9 mouse cellular contexts compared by ENCODE assay signal in genomic region chr4:68950556-68950955, GRCm38 (mm10). TPM values are rescaled to one million over a fixed set of nuclear protein-coding genes. Genes with fewer than 3 reads are reported as not detected.
DNase-seq lines count a peak whose midpoint lies in the region; ATAC-seq and TF ChIP-seq lines count a peak whose summit lies in the region.
"Had no signal": no experiment of that assay in that cellular context is flagged by ENCODE, and none has a peak within 500 bp of the region (broad histone marks: within the 10 kb centered on the region; RNA-seq: fewer than 3 reads in every experiment).

No protein-coding gene starts in this region.

- H3K4me2 ChIP-seq in liver, postnatal 0 days (ENCODE audit: low read depth, low read length): no peak overlapping the region
- H3K4me2 ChIP-seq: heart, embryonic 13.5 days had no signal

- TF ChIP-seq POLR2A in cerebellum, adult 2 months (IDR thresholded peaks at IDR 0.05; ENCODE audit: borderline replicate concordance, insufficient read depth, low read length): no peak

- no peaks in the 10 kb centered on the region for H3K36me3 ChIP-seq in liver, postnatal 0 days (replicated peaks; ENCODE audit: insufficient read depth, low read length)
- H3K36me3 ChIP-seq: heart, embryonic 13.5 days had no signal

- DNase-seq in kidney, postnatal 10 days: peak; percentile 44
- DNase-seq in kidney, adult 18-20 months: no peak
- DNase-seq in cerebellum, adult 2 months: peak; percentile 91 to 93
- DNase-seq in frontal cortex, postnatal 25 days (ENCODE audit: low spot score in 2 of 2): peak; percentile 44 to 63
- DNase-seq in liver, postnatal 0 days: peak; percentile 13
- peak; percentile 36 to 46 for DNase-seq in right cerebral cortex, postnatal 36 days (ENCODE audit: low spot score in 2 of 2)
- DNase-seq in thymus, postnatal 14 days: no peak
- no peak for DNase-seq in heart, adult 11 months

- H3K27me3 ChIP-seq in cerebellum, adult 2 months (ENCODE audit: control insufficient read depth, insufficient read depth, low read length): no peaks in the 10 kb centered on the region
- peaks cover 16% of the 10 kb centered on the region for H3K27me3 ChIP-seq in liver, postnatal 0 days (ENCODE audit: insufficient read depth, low read length)

- ATAC-seq in liver, postnatal 0 days: no peak

- peak overlapping the region; percentile 42 for H3K4me3 ChIP-seq in cerebellum, adult 2 months (replicated peaks; ENCODE audit: insufficient read depth, low read depth, low read length)
- no peak overlapping the region for H3K4me3 ChIP-seq in liver, postnatal 0 days (ENCODE audit: low read depth, low read length)
- H3K4me3 ChIP-seq: heart, embryonic 13.5 days had no signal

- no peaks in the 10 kb centered on the region for H3K9me3 ChIP-seq in liver, postnatal 0 days (ENCODE audit: low read length)
- H3K9me3 ChIP-seq: heart, embryonic 13.5 days had no signal

- no peak for TF ChIP-seq EP300 in liver, postnatal 0 days (IDR thresholded peaks at IDR 0.05; ENCODE audit: low read depth)

- H3K9ac ChIP-seq in liver, postnatal 0 days (replicated peaks): no peak overlapping the region
- H3K9ac ChIP-seq: heart, embryonic 13.5 days had no signal

- peaks cover 9% of the 10 kb centered on the region for H3K4me1 ChIP-seq in cerebellum, adult 2 months (ENCODE audit: control insufficient read depth, insufficient read depth, low read length)
- no peaks in the 10 kb centered on the region for H3K4me1 ChIP-seq in liver, postnatal 0 days (ENCODE audit: insufficient read depth)

- whole genome bisulfite sequencing in cerebellum, adult 2 months: 0% methylated on average over 2 of the region's 2 CpGs
- WGBS in liver, postnatal 0 days (ENCODE audit: insufficient replicate concordance): 3% methylated on average over 2 of the region's 2 CpGs

- no peak overlapping the region; the same call in 1 of the 2 replicates for H3K27ac ChIP-seq in cerebellum, adult 2 months (ENCODE audit: insufficient read depth, low read length)
- no peak overlapping the region for H3K27ac ChIP-seq in liver, postnatal 0 days (ENCODE audit: low read depth)
- H3K27ac ChIP-seq: heart, embryonic 13.5 days had no signal

- peak; percentile 64 for TF ChIP-seq CTCF in cerebellum, adult 2 months (IDR thresholded peaks at IDR 0.05; ENCODE audit: borderline replicate concordance, insufficient read depth, low read depth, low read length)
- peak; percentile 37; the same call in 1 of the 2 replicates for TF ChIP-seq CTCF in liver, postnatal 0 days (IDR thresholded peaks at IDR 0.05; ENCODE audit: low read depth)

RNA-seq across cellular contexts. Expression of gene Brinp1, which starts 3.6 kb away (rescaled TPM):
- polyA plus RNA-seq in cerebellum, adult 2 months (2012; rRNA removed): 71.2 and 72.0 TPM in 2 replicates
- polyA plus RNA-seq in liver, postnatal 0 days (2015; fragmentation: Nextera tagmentation; extraction: Ambion mirVana): 0.12 and 0.15 TPM in 2 replicates

Comparison
In these comparisons a context has a peak if more than half of its experiments do, and no peak if none do; other contexts are left out.
1. DNase-seq: peak in kidney, postnatal 10 days (single experiment), cerebellum, adult 2 months (2 of 2), frontal cortex, postnatal 25 days (2 of 2), liver, postnatal 0 days (single experiment) and right cerebral cortex, postnatal 36 days (2 of 2); none in kidney, adult 18-20 months (single experiment), thymus, postnatal 14 days (single experiment) and heart, adult 11 months (single experiment).
2. RNA of gene Brinp1, which starts 3.6 kb away (polyA plus RNA-seq): 71.2 to 72.0 TPM in cerebellum, adult 2 months; 0.12 to 0.15 TPM in liver, postnatal 0 days; every median in the first group is over 10 times any median in the second.